Mouse (Mus musculus) intestine, embryonic 14.5 days (tissue): Measurements from ENCODE around the gene Foxd2. TPM values are rescaled to one million over a fixed set of nuclear protein-coding genes. Genes with fewer than 3 reads are reported as not detected.

Experiments
- polyA plus RNA-seq: library from polyadenylated mRNA; unstranded; fragments of >200 nt; fragmentation: Nextera tagmentation; extraction: Ambion mirVana; gene quantifications from 2 replicates; pipeline ENCODE4 v1.2.1, GENCODE M21; 2014

The Foxd2 gene
- polyA plus RNA-seq, 1 experiment from 2014 or later: 0.14 TPM

Other genes with a start within 250 kb of the Foxd2 start
- not detected in 2 replicates for gene Gm12830, start 87.2 kb downstream of the Foxd2 start, polyA plus RNA-seq
- not detected in 2 replicates for gene Foxe3, start 17.1 kb upstream of the Foxd2 start, polyA plus RNA-seq
- gene Cmpk1, start 78.4 kb upstream of the Foxd2 start, polyA plus RNA-seq: 98.0 and 98.9 TPM in 2 replicates
- 17.6 and 18.1 TPM in 2 replicates for gene Stil, start 91.3 kb upstream of the Foxd2 start, polyA plus RNA-seq
- 0.96 and 1.1 TPM in 2 replicates for gene Tal1, start 147.6 kb upstream of the Foxd2 start, polyA plus RNA-seq
- gene Pdzk1ip1, start 179.8 kb upstream of the Foxd2 start, polyA plus RNA-seq: 41.8 and 50.5 TPM in 2 replicates
- gene Cyp4x1, start 225.4 kb upstream of the Foxd2 start, polyA plus RNA-seq: 0.52 and 0.62 TPM in 2 replicates